Mouse (Mus musculus): ENCODE data around the gene Prdx2.

Prdx2 gene

GRCm38 (mm10) chr8:85007686-85008085 is 38.3 kb downstream of the Prdx2 start:
- DNase-seq (ENCODE audit: extremely low spot score): peak; percentile 47

- DNase-seq (ENCODE audit: extremely low spot score): no peak
Measured at GRCm38 (mm10) chr8:85011242-85011641, 41.9 kb downstream of the Prdx2 start.

DNA sequence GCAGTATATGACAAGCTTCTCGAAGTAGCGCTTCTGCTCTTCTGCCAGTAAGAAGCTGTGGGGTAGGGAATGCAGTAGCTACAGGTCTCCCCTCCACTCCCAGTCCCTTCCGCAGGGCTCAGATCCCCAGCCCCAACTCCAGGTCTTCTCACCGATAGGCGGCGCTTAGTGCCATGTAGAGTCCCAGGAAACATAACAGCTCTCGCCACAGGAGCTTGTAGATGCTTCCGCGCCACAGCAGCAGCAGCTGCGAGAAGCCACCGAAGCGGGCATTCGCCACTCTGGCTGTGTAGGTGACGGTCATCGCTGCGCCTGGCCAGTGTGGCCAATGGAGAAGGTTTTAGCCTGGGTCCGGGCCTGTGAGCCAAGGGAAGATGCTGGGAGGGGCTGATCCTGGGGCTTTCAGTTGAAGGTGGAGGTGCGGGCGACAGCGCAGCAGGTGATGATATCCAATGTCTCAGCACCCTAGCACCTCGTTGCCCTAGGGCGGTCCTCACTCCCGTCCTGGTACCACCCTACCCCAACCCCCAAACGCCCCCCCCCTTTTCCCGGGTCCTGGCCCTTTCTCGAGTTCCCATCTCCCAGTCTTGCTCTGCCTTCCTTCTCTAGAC is 43.9 kb downstream of the Prdx2 start:
- peak; percentile 75 for DNase-seq (ENCODE audit: extremely low spot score)

GRCm38 (mm10) chr8:85014431-85014830 is 45.0 kb downstream of the Prdx2 start, which contains the start of gene Best2:
Gene Best2, minus strand, starts transcription at chr8:85014531.
- no peak for DNase-seq (ENCODE audit: extremely low spot score)

DNA sequence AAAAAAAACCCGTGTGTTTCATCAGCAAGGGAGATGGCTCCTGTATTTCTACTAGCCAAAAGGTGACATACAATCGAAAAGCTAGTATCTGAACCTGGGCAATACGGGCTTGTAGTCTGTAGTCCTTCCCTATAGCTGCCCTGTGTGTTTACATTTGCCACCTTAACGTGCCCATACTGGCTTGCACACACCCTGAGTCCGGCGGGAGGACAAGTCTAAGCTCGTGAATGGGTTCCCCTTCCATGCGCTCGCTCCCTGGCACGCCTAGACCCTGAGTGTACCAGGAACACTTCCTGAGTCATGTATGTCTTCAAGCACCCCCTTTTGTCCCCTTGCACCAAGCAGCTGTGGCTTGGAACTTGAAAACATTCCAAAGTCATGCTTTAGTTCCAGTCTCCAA is 47.3 kb downstream of the Prdx2 start:
- no peak for DNase-seq (ENCODE audit: extremely low spot score)

DNA sequence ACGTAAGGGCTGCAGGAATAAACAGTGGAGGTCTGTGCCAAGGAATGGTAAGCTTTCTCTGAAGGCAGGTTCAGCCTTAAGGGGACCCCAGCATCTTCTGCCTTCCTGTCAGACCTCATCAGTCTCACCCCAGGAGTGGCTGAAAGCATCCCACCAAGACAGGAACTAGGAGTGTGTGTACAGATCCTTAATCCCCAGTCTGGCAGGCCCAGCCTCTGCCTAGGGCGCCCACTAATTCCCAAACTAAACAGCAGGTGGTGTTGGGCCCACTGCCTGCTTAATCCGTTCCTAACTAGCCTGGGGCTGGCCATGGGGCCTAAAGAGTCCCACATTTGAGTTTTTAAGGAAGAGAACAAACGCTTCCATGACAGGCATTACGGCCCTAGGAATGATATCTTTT is 47.8 kb downstream of the Prdx2 start:
- no peak for DNase-seq (ENCODE audit: extremely low spot score)

DNA sequence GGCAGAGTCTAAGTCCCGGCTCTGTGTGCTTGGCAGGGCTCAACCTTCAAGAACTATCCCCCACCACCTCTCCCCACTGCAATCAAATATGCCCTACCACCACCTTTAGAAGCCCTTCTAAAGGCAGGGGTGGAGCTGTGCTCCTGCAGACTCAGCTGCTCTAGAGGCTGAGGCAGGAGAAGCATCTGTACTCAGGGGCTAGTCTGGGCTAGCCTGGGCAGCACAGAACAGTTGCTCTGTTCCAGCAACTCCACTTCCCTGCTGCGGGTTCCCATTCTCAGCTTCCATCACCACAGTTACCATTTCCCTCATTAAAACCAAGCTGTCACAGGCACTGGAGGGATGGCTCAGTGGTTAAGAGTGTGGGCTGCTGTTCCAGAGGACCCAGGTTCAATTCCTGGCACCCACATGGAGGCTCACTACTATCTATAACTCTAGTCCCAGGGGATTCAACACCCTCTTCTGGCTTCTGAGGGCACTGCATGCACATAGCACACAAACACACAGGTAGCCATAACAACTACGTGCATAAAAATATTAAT is 52.2 kb downstream of the Prdx2 start:
- no peak for DNase-seq (ENCODE audit: extremely low spot score)

GRCm38 (mm10) chr8:85023846-85024245 is 54.5 kb downstream of the Prdx2 start:
- DNase-seq (ENCODE audit: extremely low spot score): no peak
